8 mouse cellular contexts compared by ENCODE assay signal in genomic region chr9:75626308-75626604, GRCm38 (mm10). TPM values are rescaled to one million over a fixed set of nuclear protein-coding genes. Genes with fewer than 3 reads are reported as not detected.
DNase-seq lines count a peak whose midpoint lies in the region; ATAC-seq and TF ChIP-seq lines count a peak whose summit lies in the region.

No protein-coding gene starts in this region.

- H3K9ac ChIP-seq in limb, embryonic 11.5 days (ENCODE audit: low read length), result peak overlapping the region; percentile 85
- peak overlapping the region; percentile 64 for H3K9ac ChIP-seq in stomach, embryonic 15.5 days

- intact Hi-C loops in left cerebral cortex, postnatal 4 days (cut with DNase I), result no loop called here

- H3K4me2 ChIP-seq in limb, embryonic 11.5 days (ENCODE audit: low read depth, severe bottlenecking), result peak overlapping the region; percentile 82
- peak overlapping the region; percentile 89 for H3K4me2 ChIP-seq in stomach, embryonic 15.5 days

- TF ChIP-seq POLR2A in spleen, adult 2 months (IDR thresholded peaks at IDR 0.05; ENCODE audit: low read depth, low read length), result no peak

- WGBS in spleen, adult 2 months, result 4% methylated on average over 14 of the region's 14 CpGs
- under 1% methylated on average over 14 of the region's 14 CpGs for WGBS in limb, embryonic 11.5 days
- 2% methylated on average over 14 of the region's 14 CpGs for WGBS in stomach, embryonic 15.5 days

- H3K36me3 ChIP-seq in erythroblast, embryonic 14.5 days (ENCODE audit: control insufficient read depth), result no peaks in the 10 kb centered on the region
- no peaks in the 10 kb centered on the region for H3K36me3 ChIP-seq in spleen, adult 2 months (ENCODE audit: control insufficient read depth, insufficient read depth, low read length)
- no peaks in the 10 kb centered on the region for H3K36me3 ChIP-seq in limb, embryonic 11.5 days (ENCODE audit: control insufficient read depth, insufficient read depth, low read length)
- H3K36me3 ChIP-seq in stomach, embryonic 15.5 days, result no peaks in the 10 kb centered on the region

- peak overlapping the region; percentile 55 for H3K4me3 ChIP-seq in erythroblast, embryonic 14.5 days (replicated peaks)
- H3K4me3 ChIP-seq in spleen, adult 2 months (ENCODE audit: extremely low read depth, insufficient read depth, insufficient read length), result peak overlapping the region; percentile 72
- peak overlapping the region; percentile 70 for H3K4me3 ChIP-seq in limb, embryonic 11.5 days (ENCODE audit: low read depth, low read length)
- peak overlapping the region; percentile 83 for H3K4me3 ChIP-seq in stomach, embryonic 15.5 days (replicated peaks)

- H3K4me1 ChIP-seq in erythroblast, embryonic 14.5 days (ENCODE audit: control insufficient read depth), result peaks cover 3% of the 10 kb centered on the region
- peaks cover 5% of the 10 kb centered on the region for H3K4me1 ChIP-seq in spleen, adult 2 months (ENCODE audit: control insufficient read depth, insufficient read depth, insufficient read length)
- no peaks in the 10 kb centered on the region for H3K4me1 ChIP-seq in limb, embryonic 11.5 days (ENCODE audit: control insufficient read depth, insufficient read depth, low read length)
- peaks cover 4% of the 10 kb centered on the region; the same call in 1 of the 2 replicates for H3K4me1 ChIP-seq in stomach, embryonic 15.5 days

- H3K27ac ChIP-seq in spleen, adult 2 months (ENCODE audit: insufficient read depth, low read length), result peak overlapping the region; percentile 41; the same call in 1 of the 2 replicates
- H3K27ac ChIP-seq in limb, embryonic 11.5 days (replicated peaks; ENCODE audit: low read depth, low read length), result peak overlapping the region; percentile 73; the same call in 1 of the 2 replicates
- H3K27ac ChIP-seq in stomach, embryonic 15.5 days, result peak overlapping the region; percentile 69

- DNase-seq in spleen, adult 2 months (ENCODE audit: low read depth in 1 of 2, low spot score in 2 of 2), result no peak
- DNase-seq in spleen, adult 12 weeks (ENCODE audit: low spot score), result no peak
- DNase-seq in limb, embryonic 11.5 days (ENCODE audit: low spot score), result no peak
- no peak for DNase-seq in spleen, postnatal 10 days (ENCODE audit: low spot score in 2 of 2)
- DNase-seq in left cerebral cortex, postnatal 4 days, result no peak

- TF ChIP-seq CTCF in spleen, adult 2 months (IDR thresholded peaks at IDR 0.05; ENCODE audit: extremely low read depth, insufficient read depth, insufficient read length, insufficient replicate concordance), result no peak

- no peaks in the 10 kb centered on the region for H3K9me3 ChIP-seq in erythroblast, embryonic 14.5 days (ENCODE audit: control insufficient read depth, low read length)
- no peaks in the 10 kb centered on the region for H3K9me3 ChIP-seq in limb, embryonic 11.5 days (ENCODE audit: control insufficient read depth, low read length)
- H3K9me3 ChIP-seq in stomach, embryonic 15.5 days, result no peaks in the 10 kb centered on the region

- peaks cover 20% of the 10 kb centered on the region for H3K27me3 ChIP-seq in erythroblast, embryonic 14.5 days (ENCODE audit: control insufficient read depth)
- H3K27me3 ChIP-seq in spleen, adult 2 months (ENCODE audit: control insufficient read depth, insufficient read depth, low read length), result peaks cover 7% of the 10 kb centered on the region
- H3K27me3 ChIP-seq in limb, embryonic 11.5 days (ENCODE audit: control insufficient read depth, insufficient read depth, low read length), result no peaks in the 10 kb centered on the region
- H3K27me3 ChIP-seq in stomach, embryonic 15.5 days (replicated peaks), result no peaks in the 10 kb centered on the region

- no peak for ATAC-seq in erythroblast, adult 5-6 weeks (replicated peaks; ENCODE audit: low FRiP score, poor library complexity, severe bottlenecking)
- no peak for ATAC-seq in limb, embryonic 11.5 days (ENCODE audit: insufficient number of reproducible peaks, low FRiP score, low TSS enrichment, low read depth)
- no peak for ATAC-seq in stomach, embryonic 15.5 days (ENCODE audit: insufficient read depth, low FRiP score, low read depth)

RNA-seq across cellular contexts. Expression of gene Lysmd2, which starts 0.7 kb away (rescaled TPM):
- not detected in 2 replicates for polyA plus RNA-seq in erythroblast, embryonic 14.5 days (2012)
- total RNA-seq in erythroblast, adult 5-6 weeks (2015; ENCODE audit: low replicate concordance), result 2.9 TPM in 1 of 2 replicates, not detected in the other
- total RNA-seq in erythroblast, adult 5-6 weeks (2017; ENCODE audit: low replicate concordance), result 2.1 TPM in 1 of 2 replicates, not detected in the other
- polyA plus RNA-seq in spleen, adult 2 months (2012; rRNA removed), result 6.6 and 12.1 TPM in 2 replicates
- 19.7 and 21.6 TPM in 2 replicates for polyA plus RNA-seq in limb, embryonic 11.5 days (2014; fragmentation: Nextera tagmentation; extraction: Ambion mirVana)
- polyA plus RNA-seq in stomach, embryonic 15.5 days (2015; fragmentation: Nextera tagmentation; extraction: Ambion mirVana), result 28.3 and 29.1 TPM in 2 replicates
- 10 to 100 TPM; 24.4 to 26.5 TPM for total RNA-seq in left cerebral cortex, postnatal 4 days (2021)

RNA-seq across cellular contexts. Expression of gene Tmod2, which starts 15.1 kb away (rescaled TPM):
- not detected in 2 replicates for polyA plus RNA-seq in erythroblast, embryonic 14.5 days (2012)
- total RNA-seq in erythroblast, adult 5-6 weeks (2015; ENCODE audit: low replicate concordance), result not detected in 2 replicates
- not detected in 2 replicates for total RNA-seq in erythroblast, adult 5-6 weeks (2017; ENCODE audit: low replicate concordance)
- polyA plus RNA-seq in spleen, adult 2 months (2012; rRNA removed), result 0.19 and 0.32 TPM in 2 replicates
- 20.9 and 28.1 TPM in 2 replicates for polyA plus RNA-seq in limb, embryonic 11.5 days (2014; fragmentation: Nextera tagmentation; extraction: Ambion mirVana)
- polyA plus RNA-seq in stomach, embryonic 15.5 days (2015; fragmentation: Nextera tagmentation; extraction: Ambion mirVana), result 18.1 and 19.9 TPM in 2 replicates
- 100 to 1,000 TPM; 453 to 459 TPM for total RNA-seq in left cerebral cortex, postnatal 4 days (2021)

RNA-seq across cellular contexts. Expression of gene Scg3, which starts 57.6 kb away (rescaled TPM):
- polyA plus RNA-seq in erythroblast, embryonic 14.5 days (2012), result not detected in 2 replicates
- not detected in 2 replicates for total RNA-seq in erythroblast, adult 5-6 weeks (2015; ENCODE audit: low replicate concordance)
- total RNA-seq in erythroblast, adult 5-6 weeks (2017; ENCODE audit: low replicate concordance), result 0.84 TPM in 1 of 2 replicates, not detected in the other
- not detected in 2 replicates for polyA plus RNA-seq in spleen, adult 2 months (2012; rRNA removed)
- polyA plus RNA-seq in limb, embryonic 11.5 days (2014; fragmentation: Nextera tagmentation; extraction: Ambion mirVana), result 0.24 TPM in 2 replicates
- polyA plus RNA-seq in stomach, embryonic 15.5 days (2015; fragmentation: Nextera tagmentation; extraction: Ambion mirVana), result 9.7 and 11.3 TPM in 2 replicates
- total RNA-seq in left cerebral cortex, postnatal 4 days (2021), result 100 to 1,000 TPM; 183 to 193 TPM

Comparison
In these comparisons a context has a peak if more than half of its experiments do, and no peak if none do; other contexts are left out.
1. RNA of gene Tmod2, which starts 15.1 kb away (polyA plus RNA-seq): 20.9 to 28.1 TPM in limb, embryonic 11.5 days and 18.1 to 19.9 TPM in stomach, embryonic 15.5 days; 0.19 to 0.32 TPM in spleen, adult 2 months and not detected in erythroblast, embryonic 14.5 days; every median in the first group is over 10 times any median in the second.
2. Peak in every context shown above with its lines, with median percentiles within 50 percentile points of each other: H3K4me3 ChIP-seq and H3K27ac ChIP-seq.